Mouse (Mus musculus): ENCODE measurements at regions not wholly inside any gene's neighbourhood (a gene's known extent, or its start where the extent isn't known, plus 50 kb on each side); places are given as distances from the start of the nearest gene placed in this dataset.

DNA sequence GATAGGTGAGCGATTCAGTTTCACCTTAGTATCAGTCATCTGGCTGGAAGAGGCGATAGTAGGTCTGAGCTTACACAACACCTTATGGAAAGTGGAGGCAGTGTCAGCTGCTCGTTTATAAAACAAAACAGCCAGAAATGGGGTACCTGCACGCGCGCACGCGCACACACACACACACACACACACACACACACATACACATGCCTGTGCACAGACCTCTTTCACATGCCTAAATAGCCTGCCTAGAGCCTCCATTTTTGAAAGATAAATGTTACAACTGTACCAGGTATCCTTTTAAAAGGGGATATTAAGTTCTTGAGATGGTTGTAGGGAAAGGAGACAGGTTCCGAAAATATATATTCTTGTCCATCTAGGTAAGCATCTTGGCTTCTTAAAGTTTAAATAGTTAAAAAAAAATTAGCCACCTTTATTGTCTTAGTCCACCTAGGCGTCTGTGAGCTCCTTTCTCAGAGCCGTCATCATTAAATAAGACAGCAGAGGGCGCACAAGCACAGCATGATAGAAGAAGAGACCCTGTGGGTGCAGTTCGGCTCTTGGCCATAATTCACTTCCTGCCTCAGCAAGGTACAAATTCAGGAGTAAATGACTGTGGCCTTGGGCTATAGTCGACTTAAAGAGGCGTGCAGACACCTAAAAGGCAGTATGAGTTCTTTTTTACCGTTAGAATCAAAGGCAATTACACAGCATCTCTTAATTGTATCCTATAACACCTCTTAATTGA is 121.4 kb upstream of the Ralgapa2 start:
- WGBS: 50% methylated on average over 16 of the region's 16 CpGs
- peak; percentile 88 for ATAC-seq
- H3K9ac ChIP-seq (ENCODE audit: low read depth, low read length): no peak overlapping the region
- no peaks in the 10 kb centered on the region for H3K36me3 ChIP-seq (ENCODE audit: control insufficient read depth, insufficient read depth, low read length)
- H3K4me3 ChIP-seq (ENCODE audit: low read depth, low read length): no peak overlapping the region
- H3K4me1 ChIP-seq (ENCODE audit: control insufficient read depth, insufficient read depth, low read length): no peaks in the 10 kb centered on the region
- H3K9me3 ChIP-seq (replicated peaks; ENCODE audit: control insufficient read depth, low read length, poor library complexity, severe bottlenecking): no peaks in the 10 kb centered on the region
- H3K4me2 ChIP-seq (ENCODE audit: low read length): no peak overlapping the region
- H3K27ac ChIP-seq (ENCODE audit: low read length): no peak overlapping the region
- H3K27me3 ChIP-seq (ENCODE audit: control insufficient read depth, insufficient read depth, low read depth, low read length): peaks cover 18% of the 10 kb centered on the region

- no peaks in the 10 kb centered on the region for H3K9me3 ChIP-seq (replicated peaks; ENCODE audit: control insufficient read depth, low read length, poor library complexity, severe bottlenecking)
- WGBS: 43% methylated on average over 5 of the region's 5 CpGs
- no peak overlapping the region for H3K4me3 ChIP-seq (ENCODE audit: low read depth, low read length)
- H3K27ac ChIP-seq (ENCODE audit: low read length): no peak overlapping the region
- H3K27me3 ChIP-seq (ENCODE audit: control insufficient read depth, insufficient read depth, low read depth, low read length): peaks cover 8% of the 10 kb centered on the region
- H3K9ac ChIP-seq (ENCODE audit: low read depth, low read length): no peak overlapping the region
- H3K36me3 ChIP-seq (ENCODE audit: control insufficient read depth, insufficient read depth, low read length): no peaks in the 10 kb centered on the region
- no peak for ATAC-seq
- no peaks in the 10 kb centered on the region for H3K4me1 ChIP-seq (ENCODE audit: control insufficient read depth, insufficient read depth, low read length)
- H3K4me2 ChIP-seq (ENCODE audit: low read length): no peak overlapping the region
Observed at GRCm38 (mm10) chr2:146637573-146637972, 125.4 kb upstream of the Ralgapa2 start.

GRCm38 (mm10) chr2:146646237-146646972 is 134.3 kb upstream of the Ralgapa2 start:
- Histone ChIP-seq H3K9ac (ENCODE audit: low read depth, low read length) (0 out of 2 replicates have a peak overlapping the region, but pooled peaks have one; percentile 22), H3K27ac (ENCODE audit: low read length) (0 out of 2 replicates have a peak overlapping the region, but pooled peaks have one; percentile 13), H3K27me3 (ENCODE audit: control insufficient read depth, insufficient read depth, low read depth, low read length) (no peaks in the 10 kb centered on the region), H3K4me3 (ENCODE audit: low read depth, low read length) (no peak overlapping the region; the same call in 1 of the 2 replicates), H3K4me2 (ENCODE audit: low read length) (peak overlapping the region; percentile 31), H3K36me3 (ENCODE audit: control insufficient read depth, insufficient read depth, low read length) (no peaks in the 10 kb centered on the region), H3K4me1 (ENCODE audit: control insufficient read depth, insufficient read depth, low read length) (no peaks in the 10 kb centered on the region), H3K9me3 (replicated peaks; ENCODE audit: control insufficient read depth, low read length, poor library complexity, severe bottlenecking) (no peaks in the 10 kb centered on the region)
- ATAC-seq: peak; percentile 86
- WGBS: 15% methylated on average over 16 of the region's 16 CpGs

DNA sequence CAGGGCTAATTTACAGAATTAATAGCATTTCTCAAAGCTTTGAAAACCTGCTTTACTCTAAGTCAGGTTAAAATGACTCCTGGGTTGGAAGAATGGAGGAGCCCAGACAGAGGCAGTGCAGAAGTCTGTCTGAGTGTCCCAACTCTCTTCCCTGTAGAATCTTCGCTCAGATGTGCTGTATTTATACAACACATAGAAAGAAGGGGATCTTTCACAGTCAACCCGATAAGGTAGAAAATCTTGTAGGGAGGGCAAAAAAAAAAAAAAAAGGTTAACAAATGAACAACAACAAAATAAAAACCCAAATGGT is 134.8 kb upstream of the Ralgapa2 start:
- no peak overlapping the region for H3K9ac ChIP-seq (ENCODE audit: low read depth, low read length)
- 0 out of 2 replicates have a peak overlapping the region, but pooled peaks have one; percentile 13 for H3K27ac ChIP-seq (ENCODE audit: low read length)
- 78% methylated on average over 2 of the region's 2 CpGs for WGBS
- no peak overlapping the region; the same call in 1 of the 2 replicates for H3K4me3 ChIP-seq (ENCODE audit: low read depth, low read length)
- no peaks in the 10 kb centered on the region for H3K9me3 ChIP-seq (replicated peaks; ENCODE audit: control insufficient read depth, low read length, poor library complexity, severe bottlenecking)
- no peaks in the 10 kb centered on the region for H3K27me3 ChIP-seq (ENCODE audit: control insufficient read depth, insufficient read depth, low read depth, low read length)
- H3K4me2 ChIP-seq (ENCODE audit: low read length): peak overlapping the region; percentile 31; the same call in 1 of the 2 replicates
- no peaks in the 10 kb centered on the region for H3K4me1 ChIP-seq (ENCODE audit: control insufficient read depth, insufficient read depth, low read length)
- peak; percentile 25; the same call in 1 of the 2 replicates for ATAC-seq
- H3K36me3 ChIP-seq (ENCODE audit: control insufficient read depth, insufficient read depth, low read length): no peaks in the 10 kb centered on the region

- no peaks in the 10 kb centered on the region for H3K9me3 ChIP-seq (replicated peaks; ENCODE audit: control insufficient read depth, low read length, poor library complexity, severe bottlenecking)
- no peak overlapping the region for H3K4me2 ChIP-seq (ENCODE audit: low read length)
- ATAC-seq: no peak
- H3K27me3 ChIP-seq (ENCODE audit: control insufficient read depth, insufficient read depth, low read depth, low read length): no peaks in the 10 kb centered on the region
- no peak overlapping the region for H3K27ac ChIP-seq (ENCODE audit: low read length)
- 33% methylated on average over 3 of the region's 3 CpGs for whole genome bisulfite sequencing
- no peak overlapping the region for H3K9ac ChIP-seq (ENCODE audit: low read depth, low read length)
- H3K36me3 ChIP-seq (ENCODE audit: control insufficient read depth, insufficient read depth, low read length): no peaks in the 10 kb centered on the region
- H3K4me3 ChIP-seq (ENCODE audit: low read depth, low read length): no peak overlapping the region
- H3K4me1 ChIP-seq (ENCODE audit: control insufficient read depth, insufficient read depth, low read length): no peaks in the 10 kb centered on the region
Observed at GRCm38 (mm10) chr2:146661346-146661745, 149.2 kb upstream of the Ralgapa2 start.

- Histone ChIP-seq H3K4me2 (ENCODE audit: low read length) (no peak overlapping the region), H3K27ac (ENCODE audit: low read length) (no peak overlapping the region), H3K4me1 (ENCODE audit: control insufficient read depth, insufficient read depth, low read length) (no peaks in the 10 kb centered on the region), H3K36me3 (ENCODE audit: control insufficient read depth, insufficient read depth, low read length) (no peaks in the 10 kb centered on the region), H3K4me3 (ENCODE audit: low read depth, low read length) (no peak overlapping the region), H3K9ac (ENCODE audit: low read depth, low read length) (no peak overlapping the region), H3K27me3 (ENCODE audit: control insufficient read depth, insufficient read depth, low read depth, low read length) (no peaks in the 10 kb centered on the region; the same call in 1 of the 2 replicates), H3K9me3 (replicated peaks; ENCODE audit: control insufficient read depth, low read length, poor library complexity, severe bottlenecking) (no peaks in the 10 kb centered on the region)
- 59% methylated on average over 2 of the region's 2 CpGs for WGBS
- no peak for ATAC-seq
Observed at GRCm38 (mm10) chr2:146672761-146673160, 160.6 kb upstream of the Ralgapa2 start.

- H3K36me3 ChIP-seq (ENCODE audit: control insufficient read depth, insufficient read depth, low read length): no peaks in the 10 kb centered on the region
- H3K27ac ChIP-seq (ENCODE audit: low read length): no peak overlapping the region
- H3K4me1 ChIP-seq (ENCODE audit: control insufficient read depth, insufficient read depth, low read length): no peaks in the 10 kb centered on the region
- H3K4me2 ChIP-seq (ENCODE audit: low read length): no peak overlapping the region
- no peaks in the 10 kb centered on the region for H3K27me3 ChIP-seq (ENCODE audit: control insufficient read depth, insufficient read depth, low read depth, low read length)
- H3K9ac ChIP-seq (ENCODE audit: low read depth, low read length): no peak overlapping the region
- H3K9me3 ChIP-seq (replicated peaks; ENCODE audit: control insufficient read depth, low read length, poor library complexity, severe bottlenecking): no peaks in the 10 kb centered on the region
- no peak overlapping the region for H3K4me3 ChIP-seq (ENCODE audit: low read depth, low read length)
- WGBS: 67% methylated on average over 3 of the region's 3 CpGs
- ATAC-seq: no peak
Observed at GRCm38 (mm10) chr2:146681979-146682378, 169.8 kb upstream of the Ralgapa2 start.

DNA sequence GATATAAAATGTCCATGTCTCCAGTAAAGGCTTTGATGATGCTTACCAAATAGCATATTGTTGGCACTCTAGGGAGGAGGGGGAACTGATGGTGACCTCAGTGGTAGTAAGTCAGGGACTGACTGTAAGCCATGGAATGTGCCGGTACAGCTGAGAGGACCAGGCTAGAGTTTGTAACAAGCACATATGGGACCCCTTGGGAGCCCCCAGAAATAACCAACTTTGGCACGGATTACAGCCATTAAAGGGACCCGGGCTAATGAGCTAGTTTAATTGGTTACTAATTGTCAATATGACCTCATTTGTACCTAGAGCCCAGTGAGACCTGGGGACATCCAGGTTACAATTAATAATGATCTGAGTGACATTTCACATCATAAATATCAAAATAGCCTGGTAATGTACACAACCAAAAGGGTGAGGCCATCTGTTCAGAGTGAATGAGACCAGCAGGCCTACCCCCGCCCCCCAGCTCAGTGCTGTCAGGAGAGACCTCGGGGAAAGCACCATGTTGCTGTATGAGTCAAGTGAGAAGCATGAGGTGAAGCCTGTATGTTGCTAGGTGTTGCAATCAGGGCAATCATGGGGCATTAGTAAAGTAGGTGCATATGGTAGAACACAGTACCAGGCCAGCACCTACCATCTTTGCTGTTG is 169.7 kb upstream of the Kiz start:
- no peak for ATAC-seq
- H3K4me3 ChIP-seq (ENCODE audit: low read depth, low read length): no peak overlapping the region
- no peaks in the 10 kb centered on the region for H3K36me3 ChIP-seq (ENCODE audit: control insufficient read depth, insufficient read depth, low read length)
- H3K27ac ChIP-seq (ENCODE audit: low read length): no peak overlapping the region
- H3K4me2 ChIP-seq (ENCODE audit: low read length): no peak overlapping the region
- H3K27me3 ChIP-seq (ENCODE audit: control insufficient read depth, insufficient read depth, low read depth, low read length): no peaks in the 10 kb centered on the region; the same call in 1 of the 2 replicates
- no peaks in the 10 kb centered on the region for H3K4me1 ChIP-seq (ENCODE audit: control insufficient read depth, insufficient read depth, low read length)
- H3K9ac ChIP-seq (ENCODE audit: low read depth, low read length): no peak overlapping the region
- 67% methylated on average over 5 of the region's 5 CpGs for WGBS
- no peaks in the 10 kb centered on the region for H3K9me3 ChIP-seq (replicated peaks; ENCODE audit: control insufficient read depth, low read length, poor library complexity, severe bottlenecking)

DNA sequence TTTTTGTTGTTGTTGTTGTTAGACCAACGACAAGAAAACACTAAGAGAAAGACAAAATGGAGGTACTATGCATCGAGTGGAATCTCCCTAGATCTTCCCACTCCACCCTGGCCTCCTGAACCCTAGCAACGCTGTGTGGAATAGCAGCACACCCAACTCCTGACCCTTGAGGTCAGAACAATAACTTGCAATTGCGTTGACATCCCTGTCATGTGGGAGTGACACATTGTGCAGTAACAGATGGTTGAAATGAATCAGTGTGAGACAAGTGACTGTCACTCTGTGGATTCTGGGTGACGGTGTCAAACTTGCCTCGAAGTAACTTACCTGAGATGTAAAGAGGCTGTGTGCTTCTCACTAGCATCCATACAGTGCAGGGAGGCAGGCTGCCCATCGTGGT is 167.1 kb upstream of the Kiz start:
- WGBS: 78% methylated on average over 7 of the region's 7 CpGs

More for the DNA sequence above, 167.1 kb upstream of the Kiz start:
- Histone ChIP-seq H3K27me3 (ENCODE audit: control insufficient read depth, insufficient read depth, low read depth, low read length) (no peaks in the 10 kb centered on the region; the same call in 1 of the 2 replicates), H3K27ac (ENCODE audit: low read length) (no peak overlapping the region), H3K9ac (ENCODE audit: low read depth, low read length) (no peak overlapping the region), H3K36me3 (ENCODE audit: control insufficient read depth, insufficient read depth, low read length) (no peaks in the 10 kb centered on the region), H3K4me3 (ENCODE audit: low read depth, low read length) (no peak overlapping the region), H3K4me2 (ENCODE audit: low read length) (no peak overlapping the region), H3K9me3 (replicated peaks; ENCODE audit: control insufficient read depth, low read length, poor library complexity, severe bottlenecking) (no peaks in the 10 kb centered on the region), H3K4me1 (ENCODE audit: control insufficient read depth, insufficient read depth, low read length) (peaks cover 2% of the 10 kb centered on the region; the same call in 1 of the 2 replicates)
- ATAC-seq: no peak

Data from midbrain, embryonic 16.5 days (tissue).